Mouse (Mus musculus) midbrain, embryonic 11.5 days (tissue): ENCODE results near the gene Zc3h7b. TPM values are rescaled to one million over a fixed set of nuclear protein-coding genes. Genes with fewer than 3 reads are reported as not detected.

Experiments
- ATAC-seq: fragments of 200-750 bp; cut with Nextera tagmentation; 2 replicates; pipeline ENCODE4 v1.8.0; 2017; ENCODE audit warnings: moderate TSS enrichment, moderate library complexity; ENCODE audit not compliant: low FRiP score
- DNase-seq: peaks from one replicate; pipeline ENCODE4 v3.0.0; 2015; ENCODE audit warnings: low spot score; ENCODE audit errors: missing footprints
- H3K27ac ChIP-seq: fragments of 300-500 bp; sonication (generic); 2 replicates; pipeline ENCODE4 v1.5.1; 2014; ENCODE audit warnings: low read depth, low read length
- H3K27me3 ChIP-seq: fragments of 300-500 bp; sonication (generic); 2 replicates; pipeline ENCODE4 v1.6.1; 2014; ENCODE audit warnings: mild to moderate bottlenecking, low read length, moderate library complexity, mixed read lengths; ENCODE audit not compliant: control insufficient read depth, insufficient read depth
- H3K36me3 ChIP-seq: fragments of 300-500 bp; sonication (generic); 2 replicates; pipeline ENCODE4 v1.6.1; 2014; ENCODE audit warnings: mild to moderate bottlenecking, low read length, moderate library complexity, mixed read lengths; ENCODE audit not compliant: control insufficient read depth, insufficient read depth
- H3K4me1 ChIP-seq: fragments of 300-500 bp; sonication (generic); 2 replicates; pipeline ENCODE4 v1.6.1; 2014; ENCODE audit warnings: low read length; ENCODE audit not compliant: control insufficient read depth, insufficient read depth
- H3K4me2 ChIP-seq: fragments of 300-500 bp; sonication (generic); 2 replicates; pipeline ENCODE4 v1.6.1; 2014; ENCODE audit warnings: mild to moderate bottlenecking, moderate library complexity
- H3K4me3 ChIP-seq: fragments of 300-500 bp; sonication (generic); 2 replicates; pipeline ENCODE4 v1.5.1; 2014; ENCODE audit warnings: low read depth, low read length
- H3K9ac ChIP-seq: fragments of 300-500 bp; sonication (generic); 2 replicates; pipeline ENCODE4 v1.6.1; 2014; ENCODE audit warnings: low read length
- H3K9me3 ChIP-seq: fragments of 300-500 bp; sonication (generic); 2 replicates; pipeline ENCODE4 v1.6.1; 2016; ENCODE audit warnings: low read length; ENCODE audit not compliant: control insufficient read depth
- WGBS: fragments of 180-500 bp; shearing (Covaris S2); extraction: QIAGEN DNeasy Blood & Tissue Kit; methylation state at CpG from one replicate; pipeline ENCODE4 v1.1.7; 2014; 5-methylcytosine and 5-hydroxymethylcytosine counted together
- polyA plus RNA-seq: library from polyadenylated mRNA; unstranded; fragments of >200 nt; fragmentation: Nextera tagmentation; extraction: Ambion mirVana; gene quantifications from 2 replicates; pipeline ENCODE4 v1.2.1, GENCODE M21; 2014

Gene Zc3h7b
- polyA plus RNA-seq, 1 experiment from 2014 or later: 34.3 TPM

- DNase-seq: peak; percentile 61
- Histone ChIP-seq H3K4me1 (no peaks in the 10 kb centered on the region; the same call in 1 of the 2 replicates), H3K9me3 (no peaks in the 10 kb centered on the region), H3K9ac (no peak overlapping the region), H3K4me2 (no peak overlapping the region), H3K36me3 (no peaks in the 10 kb centered on the region), H3K27ac (no peak overlapping the region), H3K27me3 (no peaks in the 10 kb centered on the region), H3K4me3 (no peak overlapping the region)
- 81% methylated on average over 14 of the region's 14 CpGs for WGBS
- no peak for ATAC-seq
These were observed 93.8 kb downstream of the Zc3h7b start for GRCm38 (mm10) chr15:81838554-81839235.

- Histone ChIP-seq H3K27me3 (no peaks in the 10 kb centered on the region), H3K36me3 (no peaks in the 10 kb centered on the region), H3K4me1 (no peaks in the 10 kb centered on the region; the same call in 1 of the 2 replicates), H3K4me2 (no peak overlapping the region), H3K9me3 (no peaks in the 10 kb centered on the region), H3K27ac (no peak overlapping the region), H3K9ac (no peak overlapping the region), H3K4me3 (no peak overlapping the region)
- WGBS: 71% methylated on average over 5 of the region's 5 CpGs
- no peak for ATAC-seq
- DNase-seq: no peak
These were observed 94.8 kb downstream of the Zc3h7b start for GRCm38 (mm10) chr15:81839634-81840033.

- Histone ChIP-seq H3K4me3 (no peak overlapping the region), H3K4me1 (no peaks in the 10 kb centered on the region; the same call in 1 of the 2 replicates), H3K27me3 (no peaks in the 10 kb centered on the region), H3K36me3 (no peaks in the 10 kb centered on the region), H3K9ac (no peak overlapping the region), H3K4me2 (no peak overlapping the region), H3K9me3 (no peaks in the 10 kb centered on the region), H3K27ac (no peak overlapping the region)
- no peak for DNase-seq
- 90% methylated on average over 7 of the region's 7 CpGs for WGBS
- no peak for ATAC-seq
These were observed 95.4 kb downstream of the Zc3h7b start for GRCm38 (mm10) chr15:81840306-81840705.

DNA sequence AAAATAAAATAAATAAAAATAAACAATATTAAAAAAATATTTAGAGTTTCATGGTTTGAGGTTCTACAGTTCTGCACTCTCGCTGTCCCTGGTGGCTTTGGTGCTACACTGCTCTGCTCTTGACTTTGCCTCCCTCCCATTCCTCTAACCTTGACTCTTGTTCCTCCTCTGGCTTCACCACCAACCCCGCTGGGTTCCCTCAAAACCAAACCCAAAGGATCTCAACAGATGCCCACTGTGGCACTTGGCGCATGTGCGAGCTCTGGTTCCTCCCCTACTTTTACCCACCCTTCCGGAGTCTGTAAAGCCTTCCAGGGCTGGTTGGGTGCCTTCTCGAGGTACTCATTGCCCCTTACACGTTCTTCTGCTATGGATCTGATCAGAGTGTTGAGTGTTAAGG is 97.4 kb downstream of the Zc3h7b start:
- Histone ChIP-seq H3K4me3 (no peak overlapping the region), H3K4me2 (no peak overlapping the region), H3K36me3 (no peaks in the 10 kb centered on the region), H3K9ac (no peak overlapping the region), H3K27me3 (no peaks in the 10 kb centered on the region), H3K4me1 (no peaks in the 10 kb centered on the region), H3K27ac (no peak overlapping the region), H3K9me3 (no peaks in the 10 kb centered on the region)
- ATAC-seq (no peak), DNase-seq (peak; percentile 8)
- WGBS: 90% methylated on average over 7 of the region's 7 CpGs

DNA sequence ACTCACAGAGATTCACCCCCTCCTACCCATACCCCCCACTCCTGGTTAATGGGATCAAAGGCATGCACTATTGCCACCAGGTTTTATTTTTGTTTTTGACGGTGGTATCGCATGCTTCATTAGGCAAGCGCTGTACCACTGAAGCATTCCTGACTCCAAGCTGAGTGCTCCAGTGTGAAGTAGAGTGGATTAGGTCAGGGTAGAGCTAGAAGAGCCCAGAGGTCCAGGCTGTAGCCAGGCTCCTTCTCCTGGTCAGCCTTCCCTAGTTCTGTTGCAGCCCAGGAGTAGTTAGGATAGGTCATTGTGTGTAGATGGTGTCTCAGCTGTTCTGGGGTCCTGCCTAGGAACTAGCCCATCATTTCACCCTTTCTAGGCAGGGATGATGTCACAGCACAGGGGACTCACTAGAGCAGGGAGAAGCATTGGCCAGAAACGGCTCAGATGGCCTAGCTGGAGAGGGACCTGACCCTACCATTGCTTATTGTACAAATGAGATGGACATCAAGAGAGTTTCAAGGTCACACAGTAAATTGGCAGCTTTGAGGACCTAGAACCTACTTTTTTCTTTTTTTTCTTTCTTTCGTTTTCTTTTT is 100.3 kb downstream of the Zc3h7b start:
- Histone ChIP-seq H3K27ac (no peak overlapping the region), H3K36me3 (peaks cover 11% of the 10 kb centered on the region; the same call in 1 of the 2 replicates), H3K4me3 (no peak overlapping the region), H3K9ac (no peak overlapping the region), H3K4me1 (no peaks in the 10 kb centered on the region), H3K9me3 (no peaks in the 10 kb centered on the region), H3K4me2 (no peak overlapping the region), H3K27me3 (no peaks in the 10 kb centered on the region)
- ATAC-seq (no peak), DNase-seq (peak; percentile 74)
- WGBS: 79% methylated on average over 5 of the region's 5 CpGs

GRCm38 (mm10) chr15:81845724-81846123 is 100.9 kb downstream of the Zc3h7b start:
- Histone ChIP-seq H3K27ac (no peak overlapping the region), H3K4me3 (no peak overlapping the region), H3K36me3 (peaks cover 14% of the 10 kb centered on the region; the same call in 1 of the 2 replicates), H3K27me3 (no peaks in the 10 kb centered on the region), H3K4me2 (no peak overlapping the region), H3K9me3 (no peaks in the 10 kb centered on the region), H3K9ac (no peak overlapping the region), H3K4me1 (no peaks in the 10 kb centered on the region)
- WGBS: 33% methylated on average over 4 of the region's 4 CpGs
- DNase-seq (peak; percentile 41), ATAC-seq (no peak)

Other genes starting within 250 kb of the Zc3h7b start
- 23.7 and 25.8 TPM in 2 replicates for gene Ep300, start 159.7 kb upstream of the Zc3h7b start, polyA plus RNA-seq
- gene L3mbtl2, start 81.2 kb upstream of the Zc3h7b start, polyA plus RNA-seq: 27.8 and 30.5 TPM in 2 replicates
- 2.5 and 2.8 TPM in 2 replicates for gene Chadl, start 47.8 kb upstream of the Zc3h7b start, polyA plus RNA-seq
- gene Rangap1, start 473 bp downstream of the Zc3h7b start, polyA plus RNA-seq: 152 and 156 TPM in 2 replicates
- 11.0 and 12.9 TPM in 2 replicates for gene Tef, start 57.4 kb downstream of the Zc3h7b start, polyA plus RNA-seq
- 10.4 and 12.9 TPM in 2 replicates for gene Tob2, start 113.7 kb downstream of the Zc3h7b start, polyA plus RNA-seq
- 179 and 197 TPM in 2 replicates for gene Phf5a, start 126.9 kb downstream of the Zc3h7b start, polyA plus RNA-seq
- gene Aco2, start 127.3 kb downstream of the Zc3h7b start, polyA plus RNA-seq: 155 and 165 TPM in 2 replicates
- 66.9 and 75.6 TPM in 2 replicates for gene Polr3h, start 181.2 kb downstream of the Zc3h7b start, polyA plus RNA-seq
- gene Csdc2, start 191.7 kb downstream of the Zc3h7b start, polyA plus RNA-seq: 18.0 and 18.9 TPM in 2 replicates
- 26.9 and 29.8 TPM in 2 replicates for gene Pmm1, start 215.9 kb downstream of the Zc3h7b start, polyA plus RNA-seq
- gene 1700029P11Rik, start 235.5 kb downstream of the Zc3h7b start, polyA plus RNA-seq: not detected in 2 replicates
- 58.4 and 62.2 TPM in 2 replicates for gene Xrcc6, start 242.8 kb downstream of the Zc3h7b start, polyA plus RNA-seq